Mouse (Mus musculus) liver, postnatal 0 days (tissue): ENCODE measurements around the gene 6430571L13Rik. TPM values are rescaled to one million over a fixed set of nuclear protein-coding genes. Genes with fewer than 3 reads are reported as not detected.

Experiments
- ATAC-seq: fragments of 200-750 bp; cut with Nextera tagmentation; 2 replicates; pipeline ENCODE4 v1.8.0; 2017; ENCODE audit warnings: mild to moderate bottlenecking, moderate library complexity
- DNase-seq: peaks from one replicate; pipeline ENCODE4 v3.0.0-alpha.2; 2016
- H3K27ac ChIP-seq: fragments of 300-500 bp; sonication (generic); 2 replicates; pipeline ENCODE4 v1.5.1; 2014; ENCODE audit warnings: antibody characterized with exemption, moderate library complexity, mild to moderate bottlenecking, low read depth
- H3K27me3 ChIP-seq: fragments of 300-500 bp; sonication (generic); 2 replicates; pipeline ENCODE4 v1.6.1; 2014; ENCODE audit warnings: low read length, control low read depth, mixed read lengths; ENCODE audit not compliant: insufficient read depth
- H3K36me3 ChIP-seq: fragments of 300-500 bp; sonication (generic); replicated peaks from 2 replicates; pipeline ENCODE4 v1.6.1; 2014; ENCODE audit warnings: mild to moderate bottlenecking, control low read depth, low read length, moderate library complexity, mixed read lengths; ENCODE audit not compliant: insufficient read depth
- H3K4me1 ChIP-seq: fragments of 300-500 bp; sonication (generic); 2 replicates; pipeline ENCODE4 v1.6.1; 2014; ENCODE audit warnings: antibody characterized with exemption, mild to moderate bottlenecking, control low read depth; ENCODE audit not compliant: insufficient read depth
- H3K4me2 ChIP-seq: fragments of 300-500 bp; sonication (generic); 2 replicates; pipeline ENCODE4 v1.6.1; 2014; ENCODE audit warnings: low read depth, mild to moderate bottlenecking, low read length, moderate library complexity, mixed read lengths
- H3K4me3 ChIP-seq: fragments of 300-500 bp; sonication (generic); 2 replicates; pipeline ENCODE4 v1.5.1; 2014; ENCODE audit warnings: low read depth, low read length
- H3K9ac ChIP-seq: fragments of 300-500 bp; sonication (generic); replicated peaks from 2 replicates; pipeline ENCODE4 v1.6.1; 2014; ENCODE audit warnings: mild to moderate bottlenecking, moderate library complexity
- H3K9me3 ChIP-seq: fragments of 300-500 bp; sonication (generic); 2 replicates; pipeline ENCODE4 v1.6.1; 2016; ENCODE audit warnings: mild to moderate bottlenecking, control low read depth, low read length, mixed read lengths
- CTCF ChIP-seq: sonication (generic); IDR thresholded peaks from 2 replicates; pipeline ENCODE4 v1.5.1; 2016; ENCODE audit warnings: antibody characterized with exemption, low read depth
- EP300 ChIP-seq: IDR thresholded peaks from 2 replicates; pipeline ENCODE4 v1.6.1; 2016; ENCODE audit warnings: antibody characterized with exemption, low read depth, mild to moderate bottlenecking
- WGBS: fragments of 180-500 bp; shearing (Covaris S2); extraction: QIAGEN DNeasy Blood & Tissue Kit; methylation state at CpG from one replicate; pipeline ENCODE4 v1.1.7; 2014; ENCODE audit not compliant: insufficient replicate concordance; 5-methylcytosine and 5-hydroxymethylcytosine counted together
- polyA plus RNA-seq: library from polyadenylated mRNA; unstranded; fragments of >200 nt; fragmentation: Nextera tagmentation; extraction: Ambion mirVana; gene quantifications from 2 replicates; pipeline ENCODE4 v1.2.1, GENCODE M21; 2015

6430571L13Rik gene
- 0.14 and 0.22 TPM in 2 replicates for polyA plus RNA-seq

GRCm38 (mm10) chr9:107340267-107340859 lies at the start of gene 6430571L13Rik:
Gene 6430571L13Rik, plus strand, starts transcription at chr9:107340602.
- Histone ChIP-seq H3K4me1 (peaks cover 13% of the 10 kb centered on the region), H3K27me3 (peaks cover 7% of the 10 kb centered on the region; the same call in 1 of the 2 replicates), H3K9me3 (no peaks in the 10 kb centered on the region), H3K27ac (no peak within 1 kb of the TSS), H3K4me3 (peak within 1 kb of the TSS; percentile 63), H3K9ac (peak within 1 kb of the TSS; percentile 59), H3K36me3 (no peaks in the 10 kb centered on the region), H3K4me2 (peak within 1 kb of the TSS; percentile 89)
- TF ChIP-seq EP300 (no peak), CTCF (no peak)
- WGBS, result under 1% methylated on average over 34 of the region's 34 CpGs
- peak; percentile 85 for ATAC-seq
- DNase-seq, result peak; percentile 90

- no peak overlapping the region for H3K4me2 ChIP-seq
- peaks cover 32% of the 10 kb centered on the region for H3K4me1 ChIP-seq
Observed at GRCm38 (mm10) chr9:107290897-107291296, 49.5 kb upstream of the 6430571L13Rik start.

GRCm38 (mm10) chr9:107294249-107294648 lies 46.2 kb upstream of the 6430571L13Rik start:
- Histone ChIP-seq H3K9ac (no peak overlapping the region), H3K9me3 (no peaks in the 10 kb centered on the region), H3K36me3 (no peaks in the 10 kb centered on the region), H3K4me3 (no peak overlapping the region), H3K4me2 (no peak overlapping the region), H3K27me3 (no peaks in the 10 kb centered on the region), H3K4me1 (peaks cover 23% of the 10 kb centered on the region), H3K27ac (no peak overlapping the region)
- no peak for TF ChIP-seq EP300
- TF ChIP-seq CTCF, result peak; percentile 97
- 2% methylated on average over 6 of the region's 6 CpGs for WGBS
- DNase-seq (peak; percentile 89), ATAC-seq (no peak)

More at GRCm38 (mm10) chr9:107290897-107291296, 49.5 kb upstream of the 6430571L13Rik start:
- ATAC-seq (peak; percentile 20; the same call in 1 of the 2 replicates), DNase-seq (peak; percentile 88)
- no peaks in the 10 kb centered on the region for H3K9me3 ChIP-seq
- H3K4me3 ChIP-seq, result no peak overlapping the region
- WGBS, result 34% methylated on average over 10 of the region's 10 CpGs
- H3K36me3 ChIP-seq, result no peaks in the 10 kb centered on the region
- no peak overlapping the region for H3K27ac ChIP-seq
- peak; percentile 98 for TF ChIP-seq CTCF
- no peak for TF ChIP-seq EP300
- H3K27me3 ChIP-seq, result no peaks in the 10 kb centered on the region
- no peak overlapping the region for H3K9ac ChIP-seq

- Histone ChIP-seq H3K4me2 (peak overlapping the region; percentile 94), H3K36me3 (peaks cover 9% of the 10 kb centered on the region), H3K4me1 (peaks cover 24% of the 10 kb centered on the region), H3K27me3 (no peaks in the 10 kb centered on the region), H3K9me3 (no peaks in the 10 kb centered on the region), H3K27ac (peak overlapping the region; percentile 94), H3K4me3 (peak overlapping the region; percentile 81), H3K9ac (peak overlapping the region; percentile 82)
- 22% methylated on average over 4 of the region's 4 CpGs for WGBS
- TF ChIP-seq EP300 (no peak), CTCF (no peak)
- no peak for ATAC-seq
- DNase-seq, result no peak
Observed at GRCm38 (mm10) chr9:107295616-107296015, 44.8 kb upstream of the 6430571L13Rik start.

- H3K9ac ChIP-seq, result peak within 1 kb of the TSS; percentile 82
- H3K4me1 ChIP-seq, result peaks cover 26% of the 10 kb centered on the region
- H3K9me3 ChIP-seq, result no peaks in the 10 kb centered on the region
- H3K27ac ChIP-seq, result peak within 1 kb of the TSS; percentile 94
- peaks cover 11% of the 10 kb centered on the region for H3K36me3 ChIP-seq
- H3K4me3 ChIP-seq, result peak within 1 kb of the TSS; percentile 81
- no peak for ATAC-seq
- H3K4me2 ChIP-seq, result peak within 1 kb of the TSS; percentile 94
- DNase-seq, result no peak
- H3K27me3 ChIP-seq, result no peaks in the 10 kb centered on the region
- TF ChIP-seq EP300, result no peak
- no peak for TF ChIP-seq CTCF
Observed at GRCm38 (mm10) chr9:107296016-107296040, 44.6 kb upstream of the 6430571L13Rik start, which contains the start of gene Cish. Gene Cish, plus strand, starts transcription at chr9:107296026.

- H3K4me2 ChIP-seq, result peak overlapping the region; percentile 94
- no peaks in the 10 kb centered on the region for H3K27me3 ChIP-seq
- peaks cover 28% of the 10 kb centered on the region for H3K4me1 ChIP-seq
- no peaks in the 10 kb centered on the region for H3K9me3 ChIP-seq
- H3K9ac ChIP-seq, result peak overlapping the region; percentile 82
- peaks cover 13% of the 10 kb centered on the region for H3K36me3 ChIP-seq
- DNase-seq (no peak), ATAC-seq (peak; percentile 48)
- TF ChIP-seq EP300, result no peak
- no peak for TF ChIP-seq CTCF
- H3K27ac ChIP-seq, result peak overlapping the region; percentile 94
- whole genome bisulfite sequencing, result under 1% methylated on average over 14 of the region's 14 CpGs
- H3K4me3 ChIP-seq, result peak overlapping the region; percentile 81
Observed at GRCm38 (mm10) chr9:107296041-107296440, 44.4 kb upstream of the 6430571L13Rik start.

GRCm38 (mm10) chr9:107296501-107296965 lies 43.9 kb upstream of the 6430571L13Rik start:
- H3K36me3 ChIP-seq, result peaks cover 18% of the 10 kb centered on the region
- H3K27me3 ChIP-seq, result no peaks in the 10 kb centered on the region
- ATAC-seq (peak; percentile 93), DNase-seq (peak; percentile 92)
- peaks cover 33% of the 10 kb centered on the region for H3K4me1 ChIP-seq
- peak overlapping the region; percentile 94 for H3K4me2 ChIP-seq
- TF ChIP-seq CTCF, result no peak
- TF ChIP-seq EP300, result peak; percentile 90
- peak overlapping the region; percentile 94 for H3K27ac ChIP-seq
- H3K9ac ChIP-seq, result peak overlapping the region; percentile 82
- H3K4me3 ChIP-seq, result peak overlapping the region; percentile 81
- no peaks in the 10 kb centered on the region for H3K9me3 ChIP-seq
- 1% methylated on average over 31 of the region's 31 CpGs for WGBS
